Mouse (Mus musculus) spleen, postnatal 4 days (tissue): ENCODE results near the gene Slc36a4.

Experiments
- DNase-seq, 2 experiments: peaks; one replicate each; pipeline ENCODE4 v3.0.0; 2022; ENCODE audit warnings: low spot score in 2 of 2

Gene Slc36a4

DNA sequence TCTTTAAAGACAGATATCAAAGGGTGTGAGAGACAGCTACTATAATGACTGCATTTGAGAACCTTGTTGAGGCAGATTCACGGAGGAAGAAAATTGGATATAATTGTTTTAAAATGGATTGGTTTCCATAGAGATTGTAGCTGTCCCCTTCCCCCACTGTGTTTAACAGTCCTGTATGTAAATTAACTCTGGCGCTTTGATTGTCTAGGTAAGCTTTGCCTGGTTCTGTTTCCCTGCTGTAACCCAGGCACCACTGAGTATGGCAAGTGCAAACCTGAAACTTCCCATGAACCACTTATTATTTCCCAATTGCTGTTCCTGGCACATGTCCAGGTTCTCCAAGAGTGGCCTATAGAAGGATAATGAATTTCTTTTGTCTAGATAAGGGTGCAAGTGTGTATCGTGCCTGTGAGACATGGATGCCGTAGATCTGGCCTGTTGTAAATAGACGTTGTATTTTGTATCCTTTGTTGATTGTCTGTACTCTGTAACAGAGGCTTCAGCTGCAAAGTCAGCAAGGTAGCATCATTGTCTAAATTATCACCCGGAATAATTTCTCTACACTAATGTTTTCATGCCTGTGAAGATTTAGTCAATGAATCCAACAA, 11.8 kb downstream of the Slc36a4 start:
- DNase-seq, result no peak

DNA sequence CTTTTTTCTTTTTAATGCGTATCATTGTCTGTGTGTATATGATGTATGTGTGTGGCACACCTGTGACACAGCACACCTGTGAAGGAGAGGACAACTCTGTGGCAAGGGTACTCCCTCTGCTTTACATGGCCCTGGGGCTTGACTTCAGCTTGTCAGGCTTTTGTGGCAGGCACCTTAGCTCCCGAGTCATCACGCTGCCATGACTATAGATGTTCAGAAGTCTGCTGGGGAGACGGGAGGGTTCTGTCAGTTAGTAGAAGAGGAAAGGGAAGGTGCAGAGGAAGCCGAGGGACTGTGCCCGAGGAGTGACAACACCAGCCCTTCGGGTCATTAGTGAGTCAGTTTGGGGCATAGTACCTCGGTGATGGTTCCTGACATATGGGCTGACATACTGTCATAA, 13.0 kb downstream of the Slc36a4 start:
- DNase-seq, result no peak

DNA sequence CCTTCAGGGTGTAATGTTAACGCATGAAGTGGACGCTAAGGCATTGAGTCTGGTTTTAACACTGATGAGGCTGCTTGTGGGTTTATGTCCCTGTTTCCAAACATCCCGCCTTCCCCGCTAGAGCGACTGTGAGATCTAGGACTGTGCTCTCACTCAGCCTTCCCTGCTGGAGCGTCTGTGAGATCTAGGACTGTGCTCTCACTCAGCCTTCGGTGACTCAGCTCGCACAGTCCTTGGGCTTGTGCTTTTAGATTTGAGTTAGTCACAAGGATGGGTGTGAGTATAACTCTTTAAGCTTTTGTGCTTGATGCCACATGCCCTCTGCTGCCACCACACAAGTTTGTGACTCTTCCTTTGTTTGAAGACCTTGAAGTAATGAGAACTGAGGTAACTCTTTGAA, 17.6 kb downstream of the Slc36a4 start:
- no peak for DNase-seq

DNA sequence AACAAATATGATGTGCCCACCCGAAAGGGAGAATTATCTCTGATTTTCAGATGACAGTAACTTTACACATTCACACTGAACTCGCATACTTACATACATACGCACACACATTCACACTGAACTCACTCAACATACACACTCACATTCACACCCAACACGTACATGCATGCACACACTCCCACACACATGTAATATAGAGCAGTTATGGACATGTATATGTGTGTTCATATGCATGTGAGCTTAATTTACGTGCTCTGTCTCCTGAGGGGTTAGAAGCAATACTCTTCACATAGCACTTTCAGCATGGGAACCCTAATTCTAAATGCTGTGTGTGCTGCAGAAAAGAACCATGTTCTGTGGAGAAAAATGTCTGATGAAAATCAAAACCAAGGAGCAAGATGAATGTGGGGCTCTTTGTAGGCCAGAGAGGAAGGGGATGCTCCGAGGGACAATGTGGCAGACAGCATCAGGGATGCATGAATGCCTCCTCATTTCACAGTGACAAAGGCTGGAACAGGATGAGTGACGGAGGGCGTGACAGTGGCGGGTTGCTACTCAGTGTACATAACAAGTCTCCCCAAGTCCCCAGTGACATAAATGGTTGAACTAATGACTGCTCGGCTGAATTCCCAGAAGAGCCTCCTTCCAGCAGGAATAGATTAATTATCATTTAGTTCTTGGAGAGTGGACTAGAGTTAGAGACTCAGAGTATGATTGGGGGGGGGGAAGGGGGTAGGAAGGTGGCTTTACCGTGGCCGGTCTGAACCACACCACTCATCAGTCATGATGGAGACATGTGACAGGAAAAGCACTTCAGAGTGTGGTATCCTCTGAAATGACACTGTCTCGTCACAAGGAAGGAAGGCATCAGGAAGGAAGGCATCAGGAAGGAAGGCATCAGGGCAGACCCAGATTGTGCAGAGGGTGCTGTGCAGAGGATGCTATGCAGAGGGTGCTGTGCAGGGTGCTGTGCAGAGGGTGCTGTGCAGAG, 22.5 kb downstream of the Slc36a4 start:
- DNase-seq, result no peak

DNA sequence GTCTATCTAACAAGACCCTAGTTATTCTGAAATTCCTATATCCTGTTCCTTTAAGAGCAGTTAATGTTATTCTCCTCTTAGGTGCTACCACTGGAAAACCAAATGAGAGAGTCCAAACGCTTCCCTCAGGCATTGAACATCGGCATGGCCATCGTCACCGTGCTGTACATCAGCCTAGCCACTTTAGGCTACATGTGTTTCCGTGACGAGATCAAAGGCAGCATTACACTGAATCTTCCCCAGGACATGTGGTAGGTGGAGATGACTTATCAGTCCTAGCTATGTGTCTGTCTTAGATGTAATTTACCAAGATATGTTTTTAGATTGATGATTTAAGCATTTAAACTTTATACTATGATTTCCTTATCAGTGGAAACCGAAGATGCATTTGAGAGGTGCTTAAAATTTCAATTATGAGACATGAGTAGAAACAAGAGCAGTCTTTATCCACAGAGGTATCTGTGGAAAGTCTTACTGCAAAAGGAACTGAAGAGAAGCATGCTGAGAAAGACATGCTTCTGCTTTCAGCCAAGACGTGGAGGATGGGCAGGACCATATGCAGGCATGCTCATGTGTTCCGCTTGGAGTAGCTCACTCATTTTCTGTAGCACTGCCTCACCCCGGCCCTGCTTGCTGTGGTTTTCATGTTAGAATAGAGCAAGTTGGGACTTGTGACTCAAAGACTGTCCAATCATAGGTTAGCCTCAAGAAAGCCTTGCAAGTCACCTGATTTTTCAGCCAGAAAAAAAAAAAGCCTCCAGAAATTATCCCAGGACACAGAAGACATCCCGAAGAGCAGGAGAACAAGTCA, 24.7 kb downstream of the Slc36a4 start:
- DNase-seq, result no peak

DNA sequence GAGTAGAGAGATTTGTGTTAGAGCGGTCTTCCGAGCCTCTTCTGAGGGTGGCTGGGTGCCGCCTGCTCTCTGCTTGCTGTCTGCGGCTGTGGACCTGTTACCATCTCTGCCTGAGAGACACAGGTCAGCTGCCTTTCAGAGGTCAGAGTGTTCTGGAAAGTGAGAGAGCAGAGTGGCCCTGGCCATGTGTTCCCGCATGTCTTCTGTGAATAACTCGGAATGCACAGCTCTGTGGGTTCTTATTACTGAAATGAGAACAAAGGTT, 25.3 kb downstream of the Slc36a4 start:
- DNase-seq, result no peak

DNA sequence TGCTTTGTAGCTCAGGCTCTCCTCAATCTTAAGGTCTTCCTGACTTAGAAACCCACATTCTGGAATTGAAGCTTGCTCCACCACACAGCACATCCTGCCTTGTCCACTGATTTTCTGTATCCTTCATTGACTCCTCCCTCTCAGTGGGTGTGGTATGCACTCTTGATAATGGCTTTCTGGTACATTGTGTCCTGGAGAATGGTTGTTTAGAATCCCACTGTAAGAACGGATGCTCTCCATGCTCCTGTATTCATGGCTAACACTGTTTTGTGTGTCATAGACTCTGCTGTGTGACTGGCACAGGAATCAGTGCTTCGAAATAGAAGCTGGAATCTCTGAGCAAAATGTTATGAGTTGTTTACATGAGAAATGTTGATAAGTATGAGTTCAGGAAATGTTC, 28.0 kb downstream of the Slc36a4 start:
- no peak for DNase-seq

DNA sequence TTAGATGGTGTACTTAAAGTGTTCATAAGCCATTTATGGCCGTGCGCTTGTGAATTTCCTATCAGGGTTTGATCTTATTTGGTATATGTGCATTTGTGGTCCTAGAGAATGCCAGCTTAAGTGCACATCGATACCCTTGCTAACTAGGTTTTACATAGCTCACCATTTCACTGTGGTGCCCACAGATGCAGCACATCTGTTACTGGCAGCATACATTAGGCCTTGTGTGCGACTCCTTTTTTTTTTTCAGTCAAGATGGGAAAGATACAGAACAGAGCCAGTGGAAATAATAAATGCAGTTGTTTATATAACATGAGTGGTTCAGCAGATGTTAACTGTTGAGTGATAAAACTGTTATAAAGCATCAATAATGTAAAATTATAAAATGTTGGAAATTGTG, 31.9 kb downstream of the Slc36a4 start:
- no peak for DNase-seq

DNA sequence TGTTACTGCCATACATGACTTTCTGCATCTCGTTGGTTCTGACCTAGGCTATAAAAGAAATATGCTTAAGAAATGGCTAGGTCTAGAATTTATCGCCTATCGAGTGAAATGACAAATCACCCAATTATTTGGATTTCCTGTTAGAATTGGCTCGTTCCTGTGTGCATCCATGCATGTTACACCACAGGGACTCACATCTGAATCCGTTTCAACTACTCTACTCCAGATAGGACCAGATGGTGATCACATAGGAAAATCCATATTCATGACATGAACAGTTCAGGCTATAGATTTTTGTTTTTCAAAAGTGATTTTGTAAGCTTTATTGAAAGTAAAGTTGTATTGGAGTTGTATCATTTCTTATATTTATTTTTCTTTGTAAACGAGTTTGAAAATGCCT, 32.4 kb downstream of the Slc36a4 start:
- DNase-seq, result no peak

DNA sequence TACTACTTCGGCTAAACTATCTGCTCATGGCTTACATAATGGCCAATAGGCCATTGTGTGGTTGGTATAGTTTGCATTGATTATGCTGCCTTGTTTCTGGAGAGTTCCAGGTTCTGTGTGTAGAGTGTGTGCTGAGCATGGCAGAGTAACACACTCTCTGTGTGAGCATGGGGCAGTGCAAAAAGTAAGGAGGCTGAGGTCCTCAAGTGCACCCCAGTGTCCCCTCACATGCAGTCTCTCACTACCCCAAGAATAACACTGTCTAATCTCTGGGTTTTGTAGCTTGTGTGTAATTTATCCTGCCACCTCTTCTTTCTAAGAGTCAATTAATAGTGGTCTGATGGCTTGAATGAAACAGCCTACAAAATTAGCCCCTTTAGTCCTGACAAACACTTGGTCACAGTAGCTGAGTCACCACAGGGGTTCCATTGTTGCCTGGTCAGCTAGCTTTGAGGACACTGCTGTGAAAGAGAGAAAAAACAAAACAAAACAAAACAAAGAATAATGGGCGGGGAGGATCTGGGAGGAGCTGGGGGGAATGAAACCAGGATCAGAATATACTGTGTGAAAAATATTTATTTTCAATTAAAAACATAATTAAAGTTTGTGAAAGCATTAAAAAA, 36.6 kb downstream of the Slc36a4 start:
- DNase-seq, result no peak

DNA sequence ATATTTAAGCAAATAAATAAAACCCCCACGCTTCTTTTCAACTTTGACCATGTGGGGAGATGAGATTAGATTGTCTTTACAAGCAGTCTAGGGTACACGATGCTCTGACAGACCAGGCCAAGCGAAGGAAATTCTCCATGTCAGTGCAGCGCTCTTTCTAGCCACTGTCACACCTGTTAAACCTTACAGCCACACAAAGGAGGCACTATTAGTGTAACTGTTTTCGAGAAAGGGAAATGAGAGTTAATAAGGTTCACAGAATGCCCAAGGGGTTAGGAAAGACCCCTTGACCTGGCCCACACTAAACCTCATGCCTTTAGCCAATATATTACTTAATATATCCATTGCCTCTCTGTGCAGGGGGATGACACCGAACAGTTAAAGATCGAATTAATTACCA, 37.1 kb downstream of the Slc36a4 start:
- DNase-seq, result no peak

DNA sequence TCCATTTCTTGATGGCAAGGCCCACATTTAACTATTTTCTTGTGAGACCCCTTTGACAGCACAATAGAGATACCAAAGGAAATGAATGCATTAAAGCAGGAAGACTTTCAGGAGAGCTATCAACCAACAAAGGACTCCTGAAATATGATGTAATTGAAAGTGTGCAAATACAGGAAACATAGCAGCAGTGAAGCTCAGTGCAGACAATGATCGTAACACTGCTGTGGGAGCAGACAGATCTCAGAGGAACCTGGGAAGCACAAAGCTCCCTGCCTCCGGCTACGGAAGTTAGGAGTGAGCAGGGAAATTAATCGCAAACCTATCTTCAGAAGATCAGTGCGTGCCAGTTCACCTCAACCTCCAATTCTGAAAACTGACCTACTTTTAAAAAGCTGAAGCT, 38.8 kb downstream of the Slc36a4 start:
- DNase-seq, result no peak

DNA sequence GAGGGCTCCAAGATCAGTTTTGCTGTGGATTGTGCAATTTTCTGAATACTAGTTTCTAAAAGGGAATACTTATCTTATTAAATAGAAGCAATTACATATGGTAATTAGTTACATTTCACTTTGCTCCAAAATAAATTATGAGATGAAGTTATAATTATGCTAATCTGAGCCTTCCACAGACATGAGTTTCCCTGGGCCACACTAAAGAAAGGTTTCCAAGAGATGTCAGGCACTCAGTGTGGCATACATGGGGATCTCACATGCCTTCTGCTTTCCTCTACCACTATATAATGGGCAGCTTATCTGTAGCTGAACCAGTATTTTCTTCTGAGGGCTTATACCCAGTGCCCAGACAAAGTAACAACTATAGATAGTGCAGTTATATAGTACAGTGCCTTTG, 49.8 kb downstream of the Slc36a4 start:
- no peak for DNase-seq

DNA sequence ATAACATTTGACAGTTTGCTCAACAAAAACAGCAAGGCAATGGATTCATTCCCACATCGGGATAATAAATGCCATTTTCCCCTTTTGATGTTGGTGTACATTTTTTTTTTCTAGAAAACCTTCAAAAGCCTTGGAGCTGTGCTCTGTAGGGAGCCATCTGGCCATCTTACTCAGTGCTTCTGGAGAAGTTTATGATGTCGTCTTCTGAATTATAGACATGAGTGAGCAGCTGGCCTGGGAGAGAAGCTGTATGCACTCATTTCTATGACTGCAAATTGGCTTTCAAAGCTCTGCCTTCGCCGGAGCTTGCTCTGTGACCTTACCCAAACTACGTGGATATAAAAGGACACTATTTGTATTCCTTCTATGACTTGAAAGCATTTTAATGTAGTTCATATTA, 56.8 kb downstream of the Slc36a4 start:
- no peak for DNase-seq

DNA sequence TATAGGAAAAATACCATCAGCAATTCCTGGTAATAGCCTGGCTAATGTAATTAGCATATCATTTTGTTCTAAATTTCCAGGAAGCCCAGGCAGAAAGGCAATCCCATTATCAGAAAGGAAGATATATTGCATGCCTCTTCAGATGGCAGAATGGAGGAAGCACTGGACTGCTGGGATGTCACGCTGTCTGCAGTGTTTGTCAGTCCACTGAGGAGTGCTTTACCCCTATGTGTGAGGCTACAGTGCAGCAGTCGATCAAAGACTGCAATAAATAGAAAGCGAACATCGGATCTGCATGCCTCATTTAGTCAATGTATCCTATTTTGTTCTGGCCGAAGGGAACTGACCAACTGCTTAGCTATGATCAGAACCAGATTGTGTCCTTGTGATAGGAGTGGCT, 57.3 kb downstream of the Slc36a4 start:
- DNase-seq, result no peak

DNA sequence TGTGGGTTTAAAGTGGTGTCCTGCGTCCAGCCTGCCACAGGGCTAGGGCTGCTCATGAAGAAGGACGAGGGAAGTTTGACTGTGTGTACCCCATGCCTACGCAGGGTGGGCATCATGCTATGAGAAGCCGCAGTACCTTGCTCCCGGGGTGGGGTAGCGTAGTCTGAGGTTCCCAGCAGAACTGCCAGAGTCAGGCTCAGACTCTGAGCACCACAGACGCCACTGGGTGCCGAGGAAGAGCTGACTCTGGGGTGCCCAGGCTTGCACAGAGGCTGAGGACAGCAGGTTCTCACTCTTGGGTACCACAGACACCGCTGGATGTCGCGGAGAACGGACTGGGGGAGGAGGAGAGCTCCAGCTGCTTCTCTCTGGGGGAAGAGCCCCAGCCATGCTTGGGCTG, 63.2 kb downstream of the Slc36a4 start:
- DNase-seq, result no peak

DNA sequence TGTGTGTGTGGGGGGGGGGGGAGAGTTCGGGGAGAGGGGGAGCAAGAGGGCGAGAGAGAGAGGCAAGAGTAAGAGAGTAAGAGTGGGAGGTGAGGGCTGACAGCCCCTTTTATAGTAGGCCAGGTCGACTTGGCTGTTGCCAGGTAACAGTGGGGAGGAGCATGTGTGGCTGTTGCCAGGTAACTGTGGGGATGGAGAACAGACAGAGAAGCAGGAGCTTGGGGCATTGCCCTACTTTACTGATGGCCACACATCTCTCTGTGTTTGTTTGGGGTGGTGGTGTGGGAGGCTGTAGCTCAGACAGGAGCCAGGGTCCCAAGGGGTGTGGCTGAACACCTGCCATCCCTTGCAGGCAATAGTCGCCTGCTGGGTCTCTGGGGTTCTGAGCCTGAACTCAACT, 63.9 kb downstream of the Slc36a4 start:
- no peak for DNase-seq

DNA sequence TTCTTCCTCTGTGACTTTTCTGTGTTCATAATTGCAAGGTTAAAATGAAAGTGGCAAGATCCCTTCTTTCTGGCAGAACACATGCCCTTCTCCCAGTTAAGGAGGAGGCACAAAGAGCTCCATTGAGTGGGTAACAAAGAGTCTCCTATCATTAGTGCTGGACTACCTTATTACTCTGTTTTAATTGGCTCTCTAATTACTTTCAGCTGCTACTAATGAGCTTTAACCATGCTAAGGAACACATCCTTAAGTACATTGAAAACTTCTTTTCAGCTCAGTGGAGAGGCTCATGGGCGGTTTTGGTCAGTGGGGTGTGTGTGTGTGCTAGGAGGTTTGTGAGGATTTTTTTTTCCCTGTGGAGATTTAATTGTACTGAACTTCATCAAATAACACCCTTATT, 65.4 kb downstream of the Slc36a4 start:
- DNase-seq, result no peak

DNA sequence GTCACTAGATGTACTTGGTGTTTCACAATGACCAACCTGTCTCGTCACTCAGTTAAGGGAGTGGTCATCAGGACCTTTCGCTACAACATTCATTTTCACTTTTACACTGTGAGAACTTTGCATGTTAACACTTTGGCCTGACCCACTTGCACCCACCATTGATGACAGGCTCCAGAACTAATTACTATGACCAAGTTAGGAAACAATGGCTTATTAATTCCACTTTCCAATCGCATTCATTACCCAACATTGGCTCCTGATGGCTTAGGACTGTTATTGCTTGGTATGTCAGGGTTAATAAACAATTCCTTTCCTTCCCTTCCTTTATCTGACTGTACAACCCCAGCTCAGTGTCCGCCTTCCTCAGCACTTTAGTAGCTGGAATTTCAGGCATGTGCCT, 72.4 kb downstream of the Slc36a4 start:
- DNase-seq, result no peak

DNA sequence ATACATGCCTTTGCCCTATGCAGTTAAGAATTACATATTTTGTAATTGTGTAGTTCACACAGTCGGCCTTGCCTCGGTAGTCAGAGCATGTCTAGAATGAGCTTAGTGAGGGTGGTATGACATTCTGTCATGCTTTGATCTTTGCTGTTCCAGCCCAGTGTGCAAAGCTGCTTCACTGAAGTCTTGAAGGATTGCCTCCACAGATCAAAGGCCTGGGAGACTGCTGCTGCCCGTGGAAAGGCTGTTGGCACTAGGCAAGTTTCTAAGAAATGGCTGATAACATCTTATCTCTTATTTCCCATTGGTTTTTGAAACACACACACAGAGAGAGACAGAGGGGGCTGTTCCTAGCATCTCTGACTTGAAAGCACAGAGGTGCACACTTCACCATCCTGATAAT, 76.7 kb downstream of the Slc36a4 start:
- no peak for DNase-seq

DNA sequence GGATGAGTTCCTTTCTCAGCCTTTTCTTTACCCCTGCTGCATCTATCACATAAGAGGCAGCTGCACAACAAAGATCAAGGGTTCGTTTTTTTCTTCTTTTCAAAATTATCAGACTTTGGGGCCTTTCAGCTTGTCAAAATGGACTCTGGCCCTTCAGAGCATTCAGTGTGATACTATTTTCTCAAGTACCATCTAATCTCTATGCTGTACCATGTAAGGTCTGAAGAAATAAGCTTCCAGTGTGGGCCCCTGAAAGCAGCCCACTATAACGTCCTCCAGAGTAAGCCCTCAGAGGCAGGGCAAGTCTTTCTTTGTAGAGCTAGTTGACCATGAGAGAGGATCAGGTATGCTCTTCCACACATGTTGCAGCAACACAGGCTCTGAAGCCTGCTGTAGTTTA, 77.1 kb downstream of the Slc36a4 start:
- DNase-seq, result no peak

DNA sequence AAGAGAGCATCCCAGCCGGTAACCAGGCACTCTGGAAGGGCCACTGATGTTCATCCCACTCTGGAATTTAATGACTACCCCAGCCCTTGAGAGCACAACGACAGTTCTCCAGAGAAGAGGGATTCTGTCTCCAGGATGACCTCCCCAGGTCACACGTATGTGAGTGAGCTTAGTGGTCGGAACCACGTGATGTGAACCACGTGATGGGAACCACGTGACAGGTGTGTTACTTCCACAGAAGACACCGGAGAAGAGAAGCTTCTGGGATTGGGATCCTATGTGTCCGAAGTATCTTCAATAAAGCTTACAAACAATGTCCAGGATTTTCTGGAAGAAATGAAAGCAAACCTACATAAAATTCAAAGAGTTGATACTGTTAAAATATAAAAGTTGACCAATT, 82.5 kb downstream of the Slc36a4 start:
- DNase-seq, result no peak
